Mouse (Mus musculus) layer of hippocampus, adult 9-11 months (tissue): ENCODE measurements around the gene Fzd5.

Source experiments
- DNase-seq: peaks from one replicate; pipeline ENCODE4 v3.0.0; 2022

Fzd5 gene

DNA sequence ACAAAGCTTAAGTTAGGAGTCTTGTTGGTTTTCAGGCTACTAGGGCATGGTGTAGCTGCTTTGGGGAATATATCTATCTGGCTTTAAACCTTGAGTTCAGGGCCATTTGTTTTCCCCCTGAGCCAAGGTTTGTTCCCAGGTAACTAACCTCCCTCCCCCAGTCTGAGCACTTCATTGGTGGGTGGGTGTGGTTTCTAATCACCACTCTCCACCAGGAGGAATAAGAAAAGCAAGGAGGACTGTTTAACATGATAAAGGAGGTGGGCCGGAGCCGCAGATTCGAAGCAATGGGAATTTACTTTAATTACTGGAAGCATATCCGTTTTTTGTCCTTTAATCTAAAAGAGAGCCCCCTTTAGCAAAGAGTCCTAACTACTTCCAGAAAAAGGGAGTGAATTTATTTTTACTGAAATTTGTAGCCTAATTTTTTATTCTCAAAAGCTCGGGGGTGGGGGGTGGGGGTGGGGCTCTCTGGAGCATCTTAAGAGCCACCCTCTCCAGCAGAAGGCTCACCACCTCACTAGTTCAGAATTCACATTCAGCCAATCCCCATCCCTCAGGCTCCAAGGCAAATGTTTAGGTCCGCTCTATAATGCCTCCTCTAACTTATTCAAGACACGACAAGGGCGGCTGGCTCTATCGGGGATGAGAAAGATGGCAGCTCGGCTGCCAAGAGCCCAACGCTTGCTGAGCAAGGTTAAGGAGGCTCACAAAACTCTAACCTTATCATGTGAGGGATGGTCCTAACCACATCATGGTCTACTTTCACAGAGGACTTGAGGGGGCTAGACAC lies 3.9 kb downstream of the Fzd5 start:
- DNase-seq: no peak

GRCm38 (mm10) chr1:64732637-64733200 lies 4.8 kb downstream of the Fzd5 start:
- DNase-seq: no peak

DNA sequence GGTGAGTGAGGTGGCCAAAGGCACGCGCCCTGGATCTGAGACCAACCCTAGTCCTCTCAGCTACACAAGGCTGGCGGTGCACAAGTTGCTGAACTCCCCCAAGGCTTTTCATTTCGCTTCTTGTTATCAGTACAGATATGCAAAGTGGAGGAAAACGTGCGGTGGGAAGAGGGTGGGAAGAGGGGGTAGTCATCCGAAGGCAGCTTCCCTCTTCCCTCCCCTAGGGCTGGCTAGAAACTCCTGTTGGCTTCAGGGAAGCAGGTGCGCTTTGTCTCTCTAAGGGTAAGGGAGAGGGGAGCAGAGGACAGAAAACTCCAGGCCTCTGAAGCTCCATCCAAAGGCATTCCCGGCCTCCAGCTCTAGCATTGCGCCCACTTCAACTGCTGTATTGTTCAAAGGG lies 5.4 kb downstream of the Fzd5 start:
- no peak for DNase-seq

GRCm38 (mm10) chr1:64731341-64732020 lies 6.1 kb downstream of the Fzd5 start:
- DNase-seq: no peak

- no peak for DNase-seq
These were observed 7.5 kb downstream of the Fzd5 start for GRCm38 (mm10) chr1:64730046-64730445.

DNA sequence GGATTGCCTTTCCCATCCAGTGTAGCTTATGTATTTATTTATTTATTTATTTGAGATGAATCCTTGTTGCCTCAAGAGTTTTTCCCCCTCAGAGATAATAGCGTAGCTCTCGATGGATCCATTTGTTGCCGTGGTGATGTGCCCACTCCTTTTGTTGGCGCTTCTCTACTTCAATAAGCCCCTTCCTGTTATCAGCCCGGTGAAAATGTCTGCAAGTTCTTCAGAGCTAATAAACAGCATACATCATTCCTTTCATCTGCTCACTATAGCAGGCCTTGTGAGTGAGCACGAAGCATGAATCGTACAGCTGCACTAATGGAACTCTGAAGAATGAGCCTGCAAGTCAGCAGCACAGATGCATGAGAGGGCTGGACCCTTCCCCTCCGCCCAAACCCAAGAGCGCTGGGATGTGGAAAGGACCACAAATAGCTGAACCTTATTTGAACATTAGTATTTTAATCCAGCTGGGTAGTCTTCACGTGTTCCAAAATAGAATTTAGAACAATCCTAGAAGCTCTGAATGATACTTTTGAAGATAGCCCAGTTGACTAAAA lies 16.4 kb downstream of the Fzd5 start:
- no peak for DNase-seq

DNA sequence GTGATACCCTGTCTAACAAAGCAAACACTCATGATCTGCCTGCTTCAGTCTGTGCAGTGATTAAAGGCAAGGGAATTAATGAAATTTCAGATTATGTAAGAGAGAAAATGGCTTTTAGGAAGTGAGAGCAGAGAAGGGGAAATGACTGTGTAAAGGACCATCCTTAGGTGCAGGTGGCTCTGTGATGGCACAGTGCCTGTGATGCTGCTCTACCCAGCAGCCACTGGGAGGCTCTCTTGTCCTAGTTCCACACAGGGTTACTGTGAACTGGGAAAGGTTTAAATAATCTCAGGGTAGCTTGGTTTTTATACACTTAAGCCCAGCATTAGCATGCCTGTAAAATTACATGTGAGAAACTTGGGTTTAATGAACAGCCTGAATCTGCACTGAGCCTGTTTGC lies 20.0 kb downstream of the Fzd5 start:
- DNase-seq: peak; percentile 53

DNA sequence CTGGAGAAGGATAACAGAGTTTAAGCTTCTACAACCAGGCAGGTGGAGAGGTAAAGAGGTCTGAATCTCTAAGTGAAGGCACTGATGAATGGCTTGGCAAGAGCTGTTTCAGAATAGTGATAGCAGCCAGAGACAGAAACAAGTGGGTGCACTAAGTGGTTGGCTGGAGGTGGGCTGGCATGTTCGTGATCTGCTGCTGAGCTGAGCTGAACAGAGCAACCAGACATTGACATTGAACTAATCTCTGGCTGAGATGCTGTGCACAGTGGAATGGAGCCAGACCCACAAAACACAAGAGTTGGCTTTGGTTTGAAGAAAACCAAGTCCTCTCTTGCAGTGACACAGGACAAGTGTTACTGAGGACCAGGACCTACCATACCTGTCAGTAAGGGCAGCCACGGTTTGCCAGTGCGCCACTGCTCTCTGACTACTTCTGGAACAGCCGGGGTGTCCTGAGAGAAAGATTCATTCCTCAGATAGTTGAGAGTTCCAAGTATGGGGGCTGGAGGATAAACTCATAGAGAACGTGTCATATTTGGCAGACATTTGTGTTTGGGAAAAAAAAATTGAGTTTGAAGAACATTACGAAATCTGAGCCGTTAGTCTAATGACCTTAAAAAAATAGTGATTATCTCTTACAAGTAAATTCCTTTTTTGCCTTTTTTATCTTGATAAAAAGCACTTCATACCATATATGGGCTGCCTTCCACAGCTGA lies 20.8 kb downstream of the Fzd5 start:
- DNase-seq: no peak

GRCm38 (mm10) chr1:64715458-64715857 lies 22.1 kb downstream of the Fzd5 start:
- no peak for DNase-seq

GRCm38 (mm10) chr1:64712006-64712760 lies 25.4 kb downstream of the Fzd5 start:
- no peak for DNase-seq

DNA sequence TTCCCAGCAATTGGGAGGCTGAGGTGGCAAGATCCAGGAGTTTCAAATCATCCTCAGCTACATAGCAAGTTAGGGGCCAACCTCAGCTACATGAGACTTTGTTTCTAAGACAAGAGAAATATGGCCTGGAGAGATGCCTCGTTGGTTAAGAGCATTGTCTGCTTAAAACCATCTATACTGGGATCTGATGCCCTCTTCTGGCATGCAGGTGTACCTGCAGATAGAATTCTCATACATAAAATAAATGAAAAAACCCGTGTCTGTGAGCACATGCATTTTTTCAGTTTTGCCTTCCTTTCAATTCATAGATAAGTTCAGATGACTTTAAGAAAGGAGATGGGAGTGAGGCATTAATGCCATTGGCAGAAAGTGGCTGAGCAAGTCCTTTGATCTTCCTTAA lies 27.7 kb downstream of the Fzd5 start:
- no peak for DNase-seq

DNA sequence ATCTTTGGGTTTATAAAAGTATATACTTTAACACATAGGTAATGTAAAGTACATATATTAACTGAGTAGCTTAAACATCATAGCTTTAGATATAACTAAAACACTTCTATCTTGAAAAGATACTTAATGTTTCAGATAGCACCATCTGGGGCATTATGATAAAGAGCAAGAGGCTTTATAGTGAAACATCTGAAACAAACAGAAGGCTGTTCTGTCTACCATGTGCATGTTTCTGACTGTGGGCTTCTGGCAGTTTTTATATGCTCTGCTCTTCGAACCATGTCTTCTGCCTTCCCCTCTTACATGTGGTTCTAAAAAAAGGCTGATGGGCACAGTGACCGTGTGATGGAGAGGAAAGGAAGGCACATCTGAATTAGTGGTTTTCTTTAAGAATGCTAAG lies 30.9 kb downstream of the Fzd5 start:
- no peak for DNase-seq

DNA sequence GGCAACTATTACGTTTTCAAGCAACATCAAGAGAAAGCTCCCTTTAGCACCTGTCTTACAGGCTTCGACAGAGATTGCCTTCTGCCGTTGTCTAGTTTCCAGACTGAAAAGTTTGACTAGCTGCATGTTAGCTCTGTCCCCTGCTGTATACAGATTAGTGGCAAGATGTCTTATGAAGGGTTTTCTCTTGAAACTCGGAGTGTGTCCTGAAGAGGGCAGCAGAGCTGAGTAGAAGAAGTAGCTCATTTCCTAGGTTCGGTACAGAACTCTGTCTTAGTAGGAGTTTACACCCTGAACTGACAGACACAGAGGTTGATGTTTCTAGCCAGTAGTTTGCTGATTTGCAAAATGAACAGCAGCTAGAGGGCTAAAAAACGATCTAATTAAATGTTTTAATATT lies 32.3 kb downstream of the Fzd5 start:
- DNase-seq: peak; percentile 38

- no peak for DNase-seq
These were observed 35.8 kb downstream of the Fzd5 start for GRCm38 (mm10) chr1:64701780-64702179.

DNA sequence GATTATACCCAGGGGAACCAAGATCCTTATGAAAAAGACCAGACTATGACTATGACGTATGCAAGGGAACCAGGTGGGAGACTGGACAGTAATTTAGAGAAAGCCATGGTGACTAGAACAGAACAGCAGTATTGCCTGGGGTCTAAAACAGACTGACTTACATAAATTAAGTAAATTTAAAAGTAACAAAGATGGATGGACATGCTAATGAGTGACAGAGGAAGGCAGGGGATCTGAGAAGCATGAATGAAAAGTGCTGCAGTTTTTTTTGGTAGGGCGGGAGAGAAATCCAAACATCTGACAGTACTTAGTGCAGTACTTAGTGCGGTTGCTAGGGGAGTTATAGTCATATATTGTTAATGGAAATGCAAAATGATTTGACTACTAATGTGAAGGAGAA lies 42.4 kb downstream of the Fzd5 start:
- DNase-seq: no peak

GRCm38 (mm10) chr1:64691581-64691980 lies 46.0 kb downstream of the Fzd5 start:
- no peak for DNase-seq

- peak; percentile 13 for DNase-seq
These were observed 46.4 kb downstream of the Fzd5 start for GRCm38 (mm10) chr1:64691121-64691551.

- DNase-seq: peak; percentile 99
These were observed 47.1 kb downstream of the Fzd5 start, which contains the start of gene Ccnyl1 for GRCm38 (mm10) chr1:64690213-64691013. Gene Ccnyl1 (plus strand): TSS chr1:64690455.

- no peak for DNase-seq
These were observed 47.9 kb downstream of the Fzd5 start for GRCm38 (mm10) chr1:64689561-64690212.

DNA sequence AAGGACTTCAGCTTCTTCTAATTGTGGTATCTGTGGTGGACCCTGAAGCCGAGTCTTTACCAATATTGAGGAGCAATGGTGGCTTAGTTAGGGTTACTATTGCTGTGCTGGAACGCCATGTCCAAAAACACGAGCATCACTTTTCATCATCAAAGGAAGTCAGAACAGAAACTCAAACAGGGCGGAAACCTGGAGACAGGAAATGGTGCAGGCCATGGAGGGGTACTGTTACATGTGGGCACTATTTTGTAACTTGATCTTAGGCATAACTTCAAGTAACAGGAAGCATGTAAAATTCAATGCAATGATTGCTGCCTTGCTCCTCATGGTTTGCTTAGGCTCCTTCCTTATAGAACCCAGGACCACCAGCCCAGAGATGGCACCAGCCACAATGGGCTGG lies 49.5 kb downstream of the Fzd5 start:
- no peak for DNase-seq

GRCm38 (mm10) chr1:64684440-64684839 lies 53.1 kb downstream of the Fzd5 start:
- DNase-seq: no peak
